Mouse (Mus musculus) adrenal gland, adult 18-20 months (tissue): ENCODE measurements around the gene Zfp865. TPM values are rescaled to one million over a fixed set of nuclear protein-coding genes. Genes with fewer than 3 reads are reported as not detected.
"Not testable (repeated sequence)": the region's sequence is repeated elsewhere in the genome, so short reads cannot be mapped to it uniquely, and the experiment has no call there.

Experiments used
- DNase-seq, 2 experiments: peaks; one replicate each; pipeline ENCODE4 v3.0.0; 2021 to 2022; ENCODE audit warnings: low spot score in 2 of 2
- total RNA-seq, 2 experiments: library from RNA; stranded (reverse); gene quantifications; 1 replicate in 1 of 2; 2 replicates in 1 of 2; pipeline ENCODE4 v1.2.3; 2021

Gene Zfp865
- total RNA-seq, 2 experiments from 2014 or later, result 24.4 to 24.5 TPM

GRCm38 (mm10) chr7:5047313-5047712 is 27.1 kb downstream of the Zfp865 start:
- no peak for DNase-seq

DNA sequence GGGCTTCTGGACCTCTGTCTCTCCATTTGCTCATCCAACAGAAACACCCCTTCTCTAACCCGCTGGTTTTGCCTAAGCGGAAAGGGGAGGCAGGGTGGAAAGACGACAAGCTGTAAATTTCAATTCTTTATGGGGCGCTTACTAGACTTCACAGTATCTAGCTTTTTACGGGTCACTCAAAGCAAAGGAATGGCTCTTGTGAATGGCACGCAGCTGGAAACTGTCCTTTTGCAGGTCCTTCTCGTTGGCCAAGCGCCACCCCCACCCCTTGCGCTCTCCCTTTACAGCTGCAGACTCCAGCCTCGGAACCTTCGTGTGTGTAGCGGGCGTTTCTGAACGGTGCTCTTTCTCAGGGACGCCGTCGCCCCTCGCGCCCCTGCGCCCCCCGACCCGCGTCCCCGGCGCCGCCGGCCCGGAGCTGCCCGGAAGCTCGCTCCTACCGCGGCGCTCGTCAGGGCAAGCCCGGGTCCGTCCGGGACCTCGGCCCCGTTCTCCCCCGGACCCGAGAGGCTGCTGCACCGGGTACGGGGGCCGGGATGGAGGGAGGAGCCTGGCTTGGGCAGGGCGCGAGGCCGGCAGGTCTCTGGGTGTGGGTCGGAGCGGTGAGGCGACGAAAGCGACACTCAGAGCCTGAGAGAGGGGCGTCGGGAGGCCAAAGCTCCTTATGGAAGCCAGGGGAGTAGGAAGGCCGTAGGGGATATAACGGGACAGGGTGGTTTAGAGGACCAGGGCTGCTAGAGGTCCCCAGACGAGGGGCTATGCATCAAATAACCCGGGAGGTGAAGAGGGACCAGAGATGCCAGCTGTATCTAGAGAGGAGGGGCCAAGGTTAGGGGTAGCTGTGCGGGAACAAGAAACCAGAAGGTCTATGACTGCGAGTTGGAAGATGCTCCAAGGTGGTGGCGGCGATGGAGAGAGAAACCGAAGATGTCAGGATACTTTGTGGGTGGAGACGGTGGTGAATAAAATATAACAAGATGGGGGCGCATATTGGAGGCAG is 31.3 kb downstream of the Zfp865 start, which contains the start of gene Zfp580:
Zfp580 (plus strand) TSS at position 346 of the 1,000 bp plus-strand sequence.
- peak; percentile 71 to 78 for DNase-seq

DNA sequence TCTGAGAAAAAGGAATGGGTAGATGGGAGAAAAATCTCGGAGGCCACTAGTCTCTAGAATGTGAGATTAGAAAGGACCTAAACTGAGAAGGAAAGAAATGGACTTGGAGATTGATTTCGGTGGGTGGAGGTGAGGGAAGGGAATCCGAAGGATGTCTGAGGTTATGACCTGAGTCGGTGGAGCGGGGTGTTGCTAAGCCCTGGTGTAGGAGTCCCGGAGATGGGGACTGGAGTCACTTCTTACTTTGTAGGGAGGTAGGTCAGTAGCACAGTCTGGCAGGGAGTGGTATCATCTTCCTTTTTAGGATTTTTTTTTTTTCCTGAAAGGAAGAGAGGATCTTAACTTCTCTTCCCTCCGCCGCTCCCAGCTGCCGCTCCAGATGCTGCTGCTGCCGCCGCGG is 32.3 kb downstream of the Zfp865 start:
- DNase-seq, result no peak

- DNase-seq, result no peak
These were observed 32.8 kb downstream of the Zfp865 start for GRCm38 (mm10) chr7:5052931-5053343.

DNA sequence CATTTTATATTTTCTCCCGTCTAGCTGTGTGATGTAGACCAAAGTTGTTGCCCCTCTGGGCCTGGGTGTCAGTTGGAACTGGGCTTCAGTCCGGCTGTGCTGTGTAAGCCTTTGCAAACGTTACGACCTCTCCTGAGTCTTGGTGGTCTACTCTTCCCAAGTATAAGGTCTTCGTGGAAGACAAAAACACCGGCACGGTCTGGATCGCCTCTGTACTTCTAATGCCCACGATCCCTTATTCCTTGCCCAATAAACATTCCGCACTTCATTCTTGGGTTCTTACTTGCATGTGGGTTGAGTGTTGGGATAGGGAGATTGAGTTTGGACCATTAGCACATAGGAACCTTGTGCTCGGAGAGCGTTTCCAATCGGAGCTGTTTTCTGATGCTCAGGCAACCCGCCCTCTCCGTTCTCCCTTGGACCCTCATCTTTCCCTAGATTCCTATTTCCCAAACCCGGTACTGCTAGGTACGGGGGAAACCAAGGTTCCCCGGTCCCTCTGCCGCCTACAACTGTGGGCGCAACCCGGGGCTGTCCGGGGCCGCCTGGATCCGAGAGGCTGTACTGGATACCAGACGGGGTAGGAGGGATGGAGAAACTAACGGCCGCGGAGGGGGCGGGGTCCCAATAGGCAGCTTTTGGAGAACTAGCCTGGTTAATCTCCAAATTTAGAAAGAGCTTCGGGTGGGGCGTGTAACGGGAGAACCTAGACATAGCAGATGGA is 33.4 kb downstream of the Zfp865 start:
- no peak for DNase-seq

DNA sequence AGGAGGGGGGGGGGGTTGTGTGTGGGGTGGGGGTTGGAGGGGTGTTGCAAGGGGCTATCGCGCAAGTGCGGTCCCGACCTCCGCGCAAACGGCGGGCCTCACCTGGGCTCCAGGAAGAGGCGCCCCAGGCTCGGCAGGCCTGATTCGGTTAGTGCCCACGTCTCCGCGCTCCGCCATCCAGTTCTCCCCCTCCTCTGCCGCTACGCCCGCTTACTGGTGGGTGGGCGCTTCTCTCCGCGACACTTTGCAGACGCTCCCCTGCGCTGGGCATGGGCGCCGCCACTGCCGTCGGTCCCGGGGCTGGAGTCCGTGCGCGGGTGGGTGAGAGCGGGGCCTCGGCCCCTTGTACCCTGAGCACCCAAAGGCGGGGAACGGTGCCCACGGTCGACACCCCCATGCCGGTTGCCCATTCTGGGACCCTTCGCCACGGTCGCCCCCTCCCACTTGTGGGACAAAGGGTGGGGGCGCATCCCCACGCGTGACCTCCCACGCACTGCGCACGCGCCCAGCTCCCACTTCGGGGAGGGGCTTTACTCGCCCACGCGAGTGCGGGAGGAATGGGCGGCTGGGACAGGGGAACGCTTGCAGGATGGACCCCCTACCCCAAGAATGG is 36.6 kb downstream of the Zfp865 start:
- DNase-seq, result no peak

DNA sequence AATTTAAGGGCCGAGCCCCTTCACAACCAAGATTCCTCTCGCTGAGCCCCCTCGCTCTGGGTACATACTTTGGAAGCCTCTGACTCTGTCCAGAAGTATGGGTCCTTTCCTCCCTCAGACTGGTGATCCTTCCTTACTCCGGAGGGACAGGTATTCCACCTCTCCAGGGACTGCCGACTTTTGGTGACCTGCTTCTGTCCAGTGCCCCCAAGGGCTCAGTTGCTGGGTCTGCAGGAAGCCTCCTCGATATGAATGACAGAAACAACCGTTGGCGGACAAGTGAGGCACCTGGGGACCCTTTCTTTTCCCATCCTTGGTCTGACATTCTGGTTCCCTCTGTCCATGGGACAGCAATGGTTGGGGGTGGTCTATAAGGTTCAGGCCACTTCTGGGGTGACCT is 37.2 kb downstream of the Zfp865 start:
- no peak for DNase-seq

DNA sequence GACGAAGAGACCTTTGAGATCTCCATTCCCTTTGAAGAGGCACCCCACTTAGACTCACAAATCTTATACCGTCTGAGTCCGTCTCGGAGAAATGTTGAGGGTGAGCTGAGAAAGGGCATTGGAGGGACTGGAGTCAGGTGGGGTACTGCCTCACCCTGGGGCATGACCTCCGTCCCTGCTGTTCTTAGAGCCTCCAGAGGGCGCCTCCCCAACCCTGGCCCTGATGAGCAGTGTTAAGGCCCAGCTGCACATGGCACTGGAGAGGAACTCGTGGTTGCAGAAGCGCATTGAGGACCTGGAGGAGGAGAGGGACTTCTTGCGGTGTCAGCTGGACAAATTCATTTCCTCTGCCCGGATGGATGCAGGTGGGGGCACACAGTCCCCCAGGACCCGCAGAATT is 37.6 kb downstream of the Zfp865 start:
- DNase-seq, result no peak

DNA sequence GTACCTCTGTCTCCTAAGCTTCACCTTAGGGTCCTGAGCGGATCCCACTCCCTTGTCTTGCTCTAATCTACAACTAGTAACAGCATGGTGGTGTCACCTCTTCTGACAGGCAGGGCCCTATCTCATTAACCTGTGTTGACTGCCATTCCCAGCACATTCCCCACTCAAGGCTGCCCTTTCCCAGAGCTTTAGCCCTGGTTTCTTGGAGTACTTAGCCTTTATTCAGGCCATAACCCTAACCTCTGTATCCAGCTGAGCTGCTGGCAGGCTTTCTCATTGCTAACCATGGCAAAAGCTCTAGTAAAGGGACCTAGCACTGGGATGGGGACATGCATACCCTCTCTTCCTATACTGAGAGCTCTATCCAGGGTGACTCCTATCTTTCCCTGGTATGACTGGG is 38.5 kb downstream of the Zfp865 start:
- DNase-seq, result no peak

- DNase-seq, result no peak
These were observed 39.2 kb downstream of the Zfp865 start for GRCm38 (mm10) chr7:5059421-5059820.

DNA sequence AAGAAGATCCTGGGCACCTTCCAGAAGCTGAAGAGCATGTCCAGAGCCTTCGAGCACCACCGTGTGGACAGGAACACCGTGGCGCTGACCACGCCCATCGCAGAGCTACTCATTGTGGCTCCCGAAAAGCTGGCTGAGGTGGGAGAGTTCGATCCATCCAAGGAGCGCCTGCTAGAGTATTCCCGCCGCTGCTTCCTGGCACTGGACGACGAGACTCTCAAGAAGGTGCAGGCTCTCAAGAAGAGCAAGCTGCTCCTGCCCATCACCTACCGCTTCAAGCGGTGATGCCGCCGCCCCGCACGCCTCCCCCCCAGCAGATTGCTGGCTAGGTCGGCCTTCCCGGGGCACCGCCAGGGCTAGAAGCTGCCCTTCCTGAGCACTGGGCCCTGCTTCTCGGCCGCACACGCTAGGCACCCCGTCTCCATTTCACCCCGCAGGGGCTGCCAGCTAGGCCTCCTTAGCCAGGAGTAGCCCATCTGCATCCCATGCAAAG is 40.1 kb downstream of the Zfp865 start:
- peak; percentile 71 for DNase-seq

GRCm38 (mm10) chr7:5060944-5061773 is 41.0 kb downstream of the Zfp865 start:
- peak; percentile 93 to 95 for DNase-seq

GRCm38 (mm10) chr7:5061774-5062359 is 41.7 kb downstream of the Zfp865 start, which contains the start of gene U2af2:
Gene U2af2 (plus strand): TSS chr7:5062143.
- peak; percentile 92 to 95 for DNase-seq

- peak in 1 of 2 experiments; percentile 50 for DNase-seq
These were observed 42.3 kb downstream of the Zfp865 start for GRCm38 (mm10) chr7:5062360-5063001.

DNA sequence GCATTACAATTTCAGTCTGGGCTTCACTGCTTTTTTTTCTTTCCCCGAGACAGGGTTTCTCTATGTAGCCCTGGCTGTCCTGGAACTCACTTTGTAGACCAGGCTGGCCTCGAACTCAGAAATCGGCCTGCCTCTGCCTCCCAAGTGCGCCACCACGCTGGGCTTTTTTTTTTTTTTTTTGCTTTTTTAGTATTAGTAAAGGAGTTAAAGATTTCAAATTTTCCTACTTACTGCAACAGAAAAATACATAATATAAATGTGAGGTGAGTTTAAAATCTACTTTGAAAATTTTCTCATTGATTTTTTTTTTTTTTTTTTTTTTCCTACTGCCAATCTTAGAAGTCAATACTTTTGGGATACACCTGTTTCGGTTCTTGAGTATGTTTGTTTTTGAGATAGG is 44.7 kb downstream of the Zfp865 start:
- DNase-seq, result no peak

DNA sequence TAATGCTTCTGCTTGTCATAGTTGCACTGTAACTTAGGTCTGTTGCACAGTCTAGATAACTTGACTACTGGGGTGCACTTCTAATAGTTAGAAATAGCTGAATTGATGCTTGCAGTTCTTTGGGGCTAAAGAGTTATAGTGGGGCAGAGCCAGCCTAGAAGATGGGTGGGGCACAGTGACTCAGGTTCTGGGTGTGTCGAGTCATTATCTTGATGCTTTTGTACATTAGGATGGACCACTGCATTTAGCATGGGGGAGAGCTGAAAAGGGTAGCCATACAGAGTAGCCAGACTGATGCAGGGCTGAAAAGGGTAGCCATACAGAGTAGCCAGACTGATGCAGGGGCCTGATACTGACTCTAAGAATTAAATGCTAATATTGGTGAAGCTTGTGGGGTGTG is 53.4 kb downstream of the Zfp865 start:
- no peak for DNase-seq

DNA sequence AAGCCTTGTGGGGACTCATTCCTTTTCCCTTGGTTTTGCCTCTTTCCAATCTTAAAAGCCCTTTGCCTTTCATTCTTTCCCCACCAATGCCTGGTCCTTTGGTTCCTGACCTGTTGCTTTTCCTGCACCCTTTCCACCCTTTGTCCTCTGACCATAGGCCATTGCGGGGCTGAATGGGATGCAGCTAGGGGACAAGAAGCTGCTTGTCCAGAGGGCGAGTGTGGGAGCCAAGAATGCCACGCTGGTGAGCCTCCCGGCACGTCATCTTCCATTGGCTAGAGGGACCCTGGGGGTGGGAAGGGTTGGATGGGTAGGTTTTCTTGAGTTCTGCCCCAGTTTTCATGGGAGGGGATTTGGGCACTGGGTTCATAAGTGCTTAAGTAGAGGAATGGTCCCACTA is 54.8 kb downstream of the Zfp865 start:
- DNase-seq, result no peak

- DNase-seq, result no peak
These were observed 56.8 kb downstream of the Zfp865 start for GRCm38 (mm10) chr7:5076931-5077330.

GRCm38 (mm10) chr7:5079365-5080009 is 59.3 kb downstream of the Zfp865 start:
- DNase-seq, result not testable (repeated sequence)
